Mouse (Mus musculus) erythroblast, embryonic 14.5 days (primary cell): Measurements from ENCODE around the gene Rabif.

Experiments
- GATA1 ChIP-seq: IDR thresholded peaks from 2 replicates; pipeline ENCODE4 v1.6.1; 2012; ENCODE audit warnings: low read length, inconsistent platforms, mixed read lengths
- TAL1 ChIP-seq: IDR thresholded peaks from 3 replicates; pipeline ENCODE4 v1.6.1; 2012; ENCODE audit warnings: low read length, inconsistent platforms, mixed read lengths

- TF ChIP-seq TAL1 (no peak), GATA1 (no peak)
These were observed at the start of gene Rabif for GRCm38 (mm10) chr1:134494428-134495215.
